Comparison of ENCODE assay signal across 9 mouse cellular contexts in genomic region chr3:7755445-7755844, GRCm38 (mm10).
DNase-seq lines count a peak whose midpoint lies in the region; ATAC-seq and TF ChIP-seq lines count a peak whose summit lies in the region.
"Had no signal": no experiment of that assay in that cellular context is flagged by ENCODE, and none has a peak within 500 bp of the region (broad histone marks: within the 10 kb centered on the region; RNA-seq: fewer than 3 reads in every experiment).

No protein-coding gene starts in this region.

- DNase-seq in kidney, postnatal 10 days, result peak; percentile 28
- DNase-seq in kidney, adult 8-10 months, result no peak
- peak; percentile 67 for DNase-seq in adrenal gland, adult 2 months
- DNase-seq in lung, postnatal 0 days (ENCODE audit: low spot score), result no peak
- DNase-seq in embryo, embryonic 10 days (ENCODE audit: low spot score), result no peak
- no peak for DNase-seq in gastrocnemius, postnatal 10 days
- DNase-seq in hindbrain, embryonic 14.5 days (ENCODE audit: low spot score), result no peak

- H3K27ac ChIP-seq in heart, embryonic 12.5 days (ENCODE audit: poor library complexity, severe bottlenecking), result no peak overlapping the region
- H3K27ac ChIP-seq in lung, postnatal 0 days (ENCODE audit: low read length), result no peak overlapping the region
- no peak overlapping the region for H3K27ac ChIP-seq in hindbrain, embryonic 14.5 days
- H3K27ac ChIP-seq: midbrain, embryonic 13.5 days had no signal

- peak; percentile 74 for ATAC-seq in heart, embryonic 12.5 days (ENCODE audit: insufficient number of reproducible peaks, low FRiP score)
- ATAC-seq in lung, postnatal 0 days, result peak; percentile 47
- ATAC-seq in hindbrain, embryonic 14.5 days (ENCODE audit: low FRiP score), result no peak
- ATAC-seq: midbrain, embryonic 13.5 days had no signal

- no peak for TF ChIP-seq CTCF in lung, postnatal 0 days (IDR thresholded peaks at IDR 0.05)

- no peaks in the 10 kb centered on the region for H3K36me3 ChIP-seq in heart, embryonic 12.5 days
- H3K36me3 ChIP-seq in lung, postnatal 0 days (ENCODE audit: insufficient read depth, low read length), result no peaks in the 10 kb centered on the region
- no peaks in the 10 kb centered on the region for H3K36me3 ChIP-seq in hindbrain, embryonic 14.5 days (replicated peaks; ENCODE audit: control insufficient read depth, insufficient read depth)
- H3K36me3 ChIP-seq: midbrain, embryonic 13.5 days had no signal

- H3K4me3 ChIP-seq in heart, embryonic 12.5 days, result no peak overlapping the region
- no peak overlapping the region for H3K4me3 ChIP-seq in lung, postnatal 0 days (ENCODE audit: low read depth, low read length)
- H3K4me3 ChIP-seq in hindbrain, embryonic 14.5 days (replicated peaks; ENCODE audit: low read length), result no peak overlapping the region
- H3K4me3 ChIP-seq: midbrain, embryonic 13.5 days had no signal

- H3K9me3 ChIP-seq in heart, embryonic 12.5 days (replicated peaks), result no peaks in the 10 kb centered on the region
- no peaks in the 10 kb centered on the region for H3K9me3 ChIP-seq in lung, postnatal 0 days (ENCODE audit: low read length)
- H3K9me3 ChIP-seq in hindbrain, embryonic 14.5 days (ENCODE audit: control insufficient read depth, low read length), result no peaks in the 10 kb centered on the region
- H3K9me3 ChIP-seq: midbrain, embryonic 13.5 days had no signal

- 0 out of 2 replicates have a peak overlapping the region, but pooled peaks have one; percentile 0 for H3K4me2 ChIP-seq in heart, embryonic 12.5 days
- no peak overlapping the region for H3K4me2 ChIP-seq in lung, postnatal 0 days (replicated peaks; ENCODE audit: low read depth, low read length)
- H3K4me2 ChIP-seq in hindbrain, embryonic 14.5 days (replicated peaks), result no peak overlapping the region
- H3K4me2 ChIP-seq: midbrain, embryonic 13.5 days had no signal

- H3K27me3 ChIP-seq in heart, embryonic 12.5 days (replicated peaks), result no peaks in the 10 kb centered on the region
- no peaks in the 10 kb centered on the region for H3K27me3 ChIP-seq in lung, postnatal 0 days (replicated peaks; ENCODE audit: insufficient read depth, low read length)
- H3K27me3 ChIP-seq in hindbrain, embryonic 14.5 days (ENCODE audit: control insufficient read depth, insufficient read depth, low read length), result no peaks in the 10 kb centered on the region
- H3K27me3 ChIP-seq: midbrain, embryonic 13.5 days had no signal

- no peak overlapping the region for H3K9ac ChIP-seq in heart, embryonic 12.5 days
- H3K9ac ChIP-seq in lung, postnatal 0 days (replicated peaks; ENCODE audit: low read depth), result no peak overlapping the region
- no peak overlapping the region for H3K9ac ChIP-seq in hindbrain, embryonic 14.5 days
- H3K9ac ChIP-seq: midbrain, embryonic 13.5 days had no signal

- H3K4me1 ChIP-seq in heart, embryonic 12.5 days (replicated peaks), result peaks cover 7% of the 10 kb centered on the region; the same call in 1 of the 2 replicates
- no peaks in the 10 kb centered on the region for H3K4me1 ChIP-seq in lung, postnatal 0 days (ENCODE audit: insufficient read depth, low read depth, low read length)
- no peaks in the 10 kb centered on the region for H3K4me1 ChIP-seq in hindbrain, embryonic 14.5 days (replicated peaks; ENCODE audit: control insufficient read depth, insufficient read depth, low read length)
- H3K4me1 ChIP-seq: midbrain, embryonic 13.5 days had no signal

- WGBS in heart, embryonic 12.5 days, result 22% methylated on average over 4 of the region's 4 CpGs
- WGBS in lung, postnatal 0 days, result 19% methylated on average over 4 of the region's 4 CpGs
- WGBS in hindbrain, embryonic 14.5 days, result 72% methylated on average over 4 of the region's 4 CpGs

- TF ChIP-seq EP300 in lung, postnatal 0 days (IDR thresholded peaks at IDR 0.05), result no peak

Comparison
In these comparisons a context has a peak if more than half of its experiments do, and no peak if none do; other contexts are left out.
1. DNase-seq: peak in kidney, postnatal 10 days (single experiment) and adrenal gland, adult 2 months (single experiment); none in kidney, adult 8-10 months (0 of 2), lung, postnatal 0 days (single experiment), embryo, embryonic 10 days (single experiment), gastrocnemius, postnatal 10 days (single experiment) and hindbrain, embryonic 14.5 days (single experiment).